In the genomic region with DNA sequence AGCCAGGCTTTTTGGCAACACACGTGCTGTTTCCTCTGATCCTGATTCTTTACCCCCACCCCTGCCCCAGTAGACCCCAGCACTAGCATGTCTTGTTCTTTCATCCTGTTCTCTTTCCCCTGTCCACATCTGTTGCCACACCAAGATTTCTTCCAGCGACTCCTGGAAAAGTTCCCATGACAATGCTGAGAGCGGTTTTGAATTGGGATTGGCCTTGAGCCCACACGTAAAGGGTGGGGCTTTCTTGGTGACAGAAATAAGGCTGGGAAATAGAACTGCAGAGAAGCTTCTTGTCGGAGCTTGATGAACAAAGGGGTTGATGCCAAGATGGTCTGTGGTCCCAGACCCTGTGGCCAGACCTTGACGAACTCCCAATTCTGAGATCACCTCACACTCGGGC, we compare ENCODE assay signal across 14 mouse cellular contexts.
DNase-seq lines count a peak whose midpoint lies in the region; ATAC-seq and TF ChIP-seq lines count a peak whose summit lies in the region.
"Had no signal": no experiment of that assay in that cellular context is flagged by ENCODE, and none has a peak within 500 bp of the region (broad histone marks: within the 10 kb centered on the region; RNA-seq: fewer than 3 reads in every experiment).

No protein-coding gene starts in this region.

- no peak overlapping the region for H3K4me2 ChIP-seq in lung, embryonic 14.5 days
- H3K4me2 ChIP-seq: limb, embryonic 15.5 days; midbrain, embryonic 15.5 days had no signal

- no peaks in the 10 kb centered on the region for H3K27me3 ChIP-seq in lung, embryonic 14.5 days (ENCODE audit: insufficient read depth, low read length)
- H3K27me3 ChIP-seq in midbrain, embryonic 10.5 days (ENCODE audit: low read depth, poor library complexity, severe bottlenecking) = no peaks in the 10 kb centered on the region; the same call in 1 of the 2 replicates
- H3K27me3 ChIP-seq: limb, embryonic 15.5 days; midbrain, embryonic 15.5 days had no signal

- DNase-seq in gastrocnemius, adult 18-20 months (ENCODE audit: low spot score) = peak; percentile 27
- DNase-seq in gastrocnemius, postnatal 10 days = no peak
- DNase-seq in kidney, postnatal 14 days = peak; percentile 15
- DNase-seq in kidney, adult 18-20 months = no peak
- DNase-seq in lung, embryonic 14.5 days = peak; percentile 77
- no peak for DNase-seq in midbrain, embryonic 10.5 days (ENCODE audit: low spot score)
- DNase-seq: cerebellum, adult 11 months; cerebellum, postnatal 14 days; kidney, adult 9 months; thymus, adult 18-20 months had no signal

- H3K36me3 ChIP-seq in lung, embryonic 14.5 days (ENCODE audit: insufficient read depth) = no peaks in the 10 kb centered on the region
- H3K36me3 ChIP-seq in midbrain, embryonic 10.5 days = no peaks in the 10 kb centered on the region
- H3K36me3 ChIP-seq: limb, embryonic 15.5 days; midbrain, embryonic 15.5 days had no signal

- ATAC-seq in lung, embryonic 14.5 days (ENCODE audit: insufficient read depth) = no peak
- no peak for ATAC-seq in frontal cortex, adult (ENCODE audit: low TSS enrichment)
- ATAC-seq: forebrain, embryonic 16.5 days; midbrain, embryonic 15.5 days had no signal

- no peaks in the 10 kb centered on the region; the same call in 1 of the 2 replicates for H3K9me3 ChIP-seq in lung, embryonic 14.5 days (ENCODE audit: low read depth, low read length)
- H3K9me3 ChIP-seq in midbrain, embryonic 10.5 days (replicated peaks) = peaks cover 2% of the 10 kb centered on the region; the same call in 1 of the 2 replicates
- H3K9me3 ChIP-seq: limb, embryonic 15.5 days had no signal

- H3K9ac ChIP-seq in lung, embryonic 14.5 days = no peak overlapping the region
- H3K9ac ChIP-seq: limb, embryonic 15.5 days; midbrain, embryonic 15.5 days had no signal

- H3K4me3 ChIP-seq in lung, embryonic 14.5 days (ENCODE audit: low read depth, low read length) = no peak overlapping the region
- H3K4me3 ChIP-seq in midbrain, embryonic 10.5 days = no peak overlapping the region
- H3K4me3 ChIP-seq: limb, embryonic 15.5 days; midbrain, embryonic 15.5 days had no signal

- TF ChIP-seq CTCF in lung, embryonic 14.5 days (IDR thresholded peaks at IDR 0.05; ENCODE audit: low read depth) = no peak

- H3K4me1 ChIP-seq in lung, embryonic 14.5 days (ENCODE audit: insufficient read depth) = peaks cover 5% of the 10 kb centered on the region; the same call in 1 of the 2 replicates
- H3K4me1 ChIP-seq in midbrain, embryonic 10.5 days = no peaks in the 10 kb centered on the region
- H3K4me1 ChIP-seq: limb, embryonic 15.5 days; midbrain, embryonic 15.5 days had no signal

- no peak overlapping the region for H3K27ac ChIP-seq in lung, embryonic 14.5 days (ENCODE audit: low read depth)
- no peak overlapping the region for H3K27ac ChIP-seq in midbrain, embryonic 10.5 days (replicated peaks)
- H3K27ac ChIP-seq: limb, embryonic 15.5 days; midbrain, embryonic 15.5 days had no signal

- WGBS in lung, embryonic 14.5 days = 52% methylated on average over 7 of the region's 7 CpGs
- 91% methylated on average over 7 of the region's 7 CpGs for WGBS in midbrain, embryonic 10.5 days

Comparison
In these comparisons a context has a peak if more than half of its experiments do, and no peak if none do; other contexts are left out.
1. DNase-seq: peak in gastrocnemius, adult 18-20 months (single experiment), kidney, postnatal 14 days (single experiment) and lung, embryonic 14.5 days (single experiment); none in gastrocnemius, postnatal 10 days (single experiment), kidney, adult 18-20 months (single experiment) and midbrain, embryonic 10.5 days (single experiment).